Mouse (Mus musculus) splenic B cell, adult 2 months (primary cell): ENCODE data around the gene Cd70.

ENCODE experiments used
- DNase-seq: peaks from one replicate; pipeline ENCODE4 v3.0.0-alpha.2; 2011; ENCODE audit warnings: low read depth, low spot score
- H3K27me3 ChIP-seq: 2 replicates; pipeline ENCODE4 v1.6.1; 2012; ENCODE audit warnings: mild to moderate bottlenecking, low read length, moderate library complexity, mixed read lengths; ENCODE audit not compliant: control insufficient read depth, poor library complexity, insufficient read depth, severe bottlenecking
- H3K36me3 ChIP-seq: 2 replicates; pipeline ENCODE4 v1.6.1; 2012; ENCODE audit warnings: mild to moderate bottlenecking, low read length, moderate library complexity, mixed read lengths; ENCODE audit not compliant: control insufficient read depth, poor library complexity, insufficient read depth, severe bottlenecking

Cd70 gene

GRCm38 (mm10) chr17:57148994-57149803, at the start of gene Cd70:
Cd70 (minus strand) TSS chr17:57149777.
- no peaks in the 10 kb centered on the region for H3K27me3 ChIP-seq
- DNase-seq = no peak
- no peaks in the 10 kb centered on the region for H3K36me3 ChIP-seq

GRCm38 (mm10) chr17:57198252-57198651, 48.7 kb upstream of the Cd70 start:
- no peaks in the 10 kb centered on the region for H3K27me3 ChIP-seq
- DNase-seq = no peak
- H3K36me3 ChIP-seq = no peaks in the 10 kb centered on the region

- Histone ChIP-seq H3K27me3 (no peaks in the 10 kb centered on the region), H3K36me3 (no peaks in the 10 kb centered on the region)
- DNase-seq = no peak
Observed at GRCm38 (mm10) chr17:57195326-57196010, 45.9 kb upstream of the Cd70 start.

GRCm38 (mm10) chr17:57194771-57195170, 45.2 kb upstream of the Cd70 start:
- Histone ChIP-seq H3K36me3 (no peaks in the 10 kb centered on the region), H3K27me3 (no peaks in the 10 kb centered on the region)
- DNase-seq = no peak

- Histone ChIP-seq H3K27me3 (no peaks in the 10 kb centered on the region), H3K36me3 (no peaks in the 10 kb centered on the region)
- DNase-seq = peak; percentile 28
Observed at GRCm38 (mm10) chr17:57194041-57194507, 44.5 kb upstream of the Cd70 start, which contains the start of gene Tnfsf14. Tnfsf14 (minus strand) TSS chr17:57194177.

- no peak for DNase-seq
- Histone ChIP-seq H3K36me3 (no peaks in the 10 kb centered on the region), H3K27me3 (no peaks in the 10 kb centered on the region)
Observed at GRCm38 (mm10) chr17:57188510-57189192, 39.1 kb upstream of the Cd70 start.

GRCm38 (mm10) chr17:57185641-57186040, 36.1 kb upstream of the Cd70 start:
- Histone ChIP-seq H3K36me3 (no peaks in the 10 kb centered on the region), H3K27me3 (no peaks in the 10 kb centered on the region)
- no peak for DNase-seq

- Histone ChIP-seq H3K27me3 (no peaks in the 10 kb centered on the region), H3K36me3 (no peaks in the 10 kb centered on the region)
- no peak for DNase-seq
Observed at GRCm38 (mm10) chr17:57182871-57183270, 33.3 kb upstream of the Cd70 start.

GRCm38 (mm10) chr17:57180363-57180762, 30.8 kb upstream of the Cd70 start:
- Histone ChIP-seq H3K27me3 (no peaks in the 10 kb centered on the region), H3K36me3 (no peaks in the 10 kb centered on the region)
- peak; percentile 58 for DNase-seq

GRCm38 (mm10) chr17:57173351-57173750, 23.8 kb upstream of the Cd70 start:
- Histone ChIP-seq H3K36me3 (no peaks in the 10 kb centered on the region), H3K27me3 (no peaks in the 10 kb centered on the region)
- no peak for DNase-seq

- no peak for DNase-seq
- no peaks in the 10 kb centered on the region for H3K36me3 ChIP-seq
- no peaks in the 10 kb centered on the region for H3K27me3 ChIP-seq
Observed at GRCm38 (mm10) chr17:57172378-57172777, 22.8 kb upstream of the Cd70 start.

- no peak for DNase-seq
Observed at GRCm38 (mm10) chr17:57170616-57171260, 21.2 kb upstream of the Cd70 start.

GRCm38 (mm10) chr17:57166800-57167791, 17.5 kb upstream of the Cd70 start:
- no peaks in the 10 kb centered on the region for H3K36me3 ChIP-seq
- DNase-seq = peak; percentile 85
- no peaks in the 10 kb centered on the region; the same call in 1 of the 2 replicates for H3K27me3 ChIP-seq

More at GRCm38 (mm10) chr17:57170616-57171260, 21.2 kb upstream of the Cd70 start:
- H3K27me3 ChIP-seq = no peaks in the 10 kb centered on the region
- no peaks in the 10 kb centered on the region for H3K36me3 ChIP-seq
